Mouse (Mus musculus): ENCODE data around the gene Vav3.

The Vav3 gene
- long read RNA-seq, experiment 1, partial matches to known transcripts = 5 of 7 reads
- long read RNA-seq, experiment 1, other reads (novel, unspliced or antisense) = 2 of 7 reads
- long read RNA-seq, experiment 2, partial matches to known transcripts = 6 of 9 reads
- long read RNA-seq, experiment 2, other reads (novel, unspliced or antisense) = 3 of 9 reads

- intact Hi-C loops (cut with DNase I) = no loop called here
These were observed at the start of gene Vav3 for GRCm38 (mm10) chr3:109340274-109341070. Gene Vav3, plus strand, starts transcription at chr3:109340653.

GRCm38 (mm10) chr3:109298857-109299256 lies 41.6 kb upstream of the Vav3 start:
- intact Hi-C loops (cut with DNase I) = no loop called here

- intact Hi-C loops (cut with DNase I) = no loop called here
These were observed 41.0 kb upstream of the Vav3 start for GRCm38 (mm10) chr3:109299303-109300074.

GRCm38 (mm10) chr3:109302059-109302458 lies 38.4 kb upstream of the Vav3 start:
- intact Hi-C loops (cut with DNase I) = no loop called here

GRCm38 (mm10) chr3:109307406-109307805 lies 33.0 kb upstream of the Vav3 start:
- intact Hi-C loops (cut with DNase I) = no loop called here

GRCm38 (mm10) chr3:109308468-109308867 lies 32.0 kb upstream of the Vav3 start:
- intact Hi-C loops (cut with DNase I) = no loop called here

GRCm38 (mm10) chr3:109309317-109310265 lies 30.9 kb upstream of the Vav3 start:
- intact Hi-C loops (cut with DNase I) = no loop called here

- intact Hi-C loops (cut with DNase I) = no loop called here
These were observed 29.2 kb upstream of the Vav3 start for GRCm38 (mm10) chr3:109311172-109311824.

GRCm38 (mm10) chr3:109311875-109312274 lies 28.6 kb upstream of the Vav3 start:
- intact Hi-C loops (cut with DNase I) = no loop called here

- intact Hi-C loops (cut with DNase I) = no loop called here
These were observed 27.0 kb upstream of the Vav3 start for GRCm38 (mm10) chr3:109313501-109313900.

GRCm38 (mm10) chr3:109322225-109322624 lies 18.2 kb upstream of the Vav3 start:
- intact Hi-C loops (cut with DNase I) = no loop called here

- intact Hi-C loops (cut with DNase I) = no loop called here
These were observed 16.8 kb upstream of the Vav3 start for GRCm38 (mm10) chr3:109323447-109324300.

- intact Hi-C loops (cut with DNase I) = no loop called here
These were observed 13.3 kb upstream of the Vav3 start for GRCm38 (mm10) chr3:109327128-109327527.

- intact Hi-C loops (cut with DNase I) = loop anchor here (10.0 kb wide), 1 partner anchor 158 kb away; no protein-coding TSS in a partner anchor
These were observed 7.7 kb upstream of the Vav3 start for GRCm38 (mm10) chr3:109332755-109333154.

GRCm38 (mm10) chr3:109335470-109335869 lies 5.0 kb upstream of the Vav3 start:
- intact Hi-C loops (cut with DNase I) = loop anchor here (10.0 kb wide), 1 partner anchor 161 kb away; no protein-coding TSS in a partner anchor

- intact Hi-C loops (cut with DNase I) = loop anchor here (10.0 kb wide), 1 partner anchor 164 kb away; no protein-coding TSS in a partner anchor
These were observed 1.2 kb upstream of the Vav3 start for GRCm38 (mm10) chr3:109339290-109339689.

GRCm38 (mm10) chr3:109339941-109340273 lies 546 bp upstream of the Vav3 start:
- intact Hi-C loops (cut with DNase I) = loop anchor here (10.0 kb wide), 1 partner anchor 165 kb away; no protein-coding TSS in a partner anchor

GRCm38 (mm10) chr3:109341071-109341480 lies 623 bp downstream of the Vav3 start:
- intact Hi-C loops (cut with DNase I) = no loop called here

- intact Hi-C loops (cut with DNase I) = no loop called here
These were observed 1.2 kb downstream of the Vav3 start for GRCm38 (mm10) chr3:109341631-109342030.
